9 mouse cellular contexts compared by ENCODE assay signal in the genomic region with DNA sequence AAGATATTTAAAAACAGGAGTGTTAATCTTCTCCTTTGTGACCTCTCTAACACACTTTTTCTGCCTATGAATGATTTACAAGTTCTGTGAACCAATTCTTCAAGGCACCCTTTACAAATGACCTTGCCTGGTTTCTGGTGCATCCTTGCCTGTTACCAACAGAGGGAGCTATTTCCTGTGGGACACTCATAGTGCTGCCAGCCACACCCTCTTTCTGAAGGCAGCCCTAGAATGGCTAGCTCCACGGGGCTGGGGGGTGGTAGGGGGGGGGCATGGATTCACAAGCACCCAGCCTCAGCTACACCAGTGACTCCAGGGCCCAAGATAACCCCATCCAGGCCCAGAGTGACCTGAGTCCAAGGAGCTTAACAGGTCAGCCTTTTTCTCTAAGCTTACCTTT.
A peak's percentile ranks its signal among the peaks of the same experiment; 100 is the strongest.
DNase-seq lines count a peak whose midpoint lies in the region; ATAC-seq and TF ChIP-seq lines count a peak whose summit lies in the region.
"Had no signal": no experiment of that assay in that cellular context is flagged by ENCODE, and none has a peak within 500 bp of the region (broad histone marks: within the 10 kb centered on the region; RNA-seq: fewer than 3 reads in every experiment).

No protein-coding gene starts in this region.

- no peaks in the 10 kb centered on the region for H3K9me3 ChIP-seq in midbrain, embryonic 10.5 days (replicated peaks)
- H3K9me3 ChIP-seq in midbrain, embryonic 15.5 days, result no peaks in the 10 kb centered on the region
- H3K9me3 ChIP-seq: lung, embryonic 15.5 days had no signal

- no peak for TF ChIP-seq POLR2A in cerebellum, adult 2 months (IDR thresholded peaks at IDR 0.05; ENCODE audit: borderline replicate concordance, insufficient read depth, low read length)

- no peaks in the 10 kb centered on the region for H3K36me3 ChIP-seq in midbrain, embryonic 10.5 days
- H3K36me3 ChIP-seq in midbrain, embryonic 15.5 days (replicated peaks), result no peaks in the 10 kb centered on the region
- H3K36me3 ChIP-seq: lung, embryonic 15.5 days had no signal

- no peak for DNase-seq in cerebellum, adult 2 months
- DNase-seq in midbrain, embryonic 10.5 days (ENCODE audit: low spot score), result peak; percentile 38
- peak; percentile 35 for DNase-seq in embryo, embryonic 9.5 days (ENCODE audit: extremely low spot score)
- peak; percentile 56 for DNase-seq in lung, postnatal 10 days
- no peak for DNase-seq in frontal cortex, postnatal 25 days (ENCODE audit: low spot score in 2 of 2)
- DNase-seq in layer of hippocampus, postnatal 36 days, result no peak

- H3K4me1 ChIP-seq in cerebellum, adult 2 months (ENCODE audit: control insufficient read depth, insufficient read depth, low read length), result no peaks in the 10 kb centered on the region
- no peaks in the 10 kb centered on the region for H3K4me1 ChIP-seq in midbrain, embryonic 10.5 days
- no peaks in the 10 kb centered on the region for H3K4me1 ChIP-seq in midbrain, embryonic 15.5 days
- H3K4me1 ChIP-seq: lung, embryonic 15.5 days had no signal

- H3K27ac ChIP-seq in cerebellum, adult 2 months (ENCODE audit: insufficient read depth, low read length), result no peak overlapping the region
- no peak overlapping the region for H3K27ac ChIP-seq in midbrain, embryonic 10.5 days (replicated peaks)
- H3K27ac ChIP-seq in midbrain, embryonic 15.5 days, result no peak overlapping the region
- H3K27ac ChIP-seq: lung, embryonic 15.5 days had no signal

- H3K4me3 ChIP-seq in cerebellum, adult 2 months (replicated peaks; ENCODE audit: insufficient read depth, low read depth, low read length), result no peak overlapping the region
- no peak overlapping the region for H3K4me3 ChIP-seq in midbrain, embryonic 10.5 days
- H3K4me3 ChIP-seq in midbrain, embryonic 15.5 days, result no peak overlapping the region
- H3K4me3 ChIP-seq: lung, embryonic 15.5 days had no signal

- H3K27me3 ChIP-seq in cerebellum, adult 2 months (ENCODE audit: control insufficient read depth, insufficient read depth, low read length), result no peaks in the 10 kb centered on the region
- H3K27me3 ChIP-seq in midbrain, embryonic 10.5 days (ENCODE audit: low read depth, poor library complexity, severe bottlenecking), result no peaks in the 10 kb centered on the region
- H3K27me3 ChIP-seq in midbrain, embryonic 15.5 days (replicated peaks), result no peaks in the 10 kb centered on the region
- H3K27me3 ChIP-seq: lung, embryonic 15.5 days had no signal

- 11% methylated on average over 1 of the region's 1 CpGs for WGBS in cerebellum, adult 2 months
- 24% methylated on average over 1 of the region's 1 CpGs for WGBS in midbrain, embryonic 10.5 days
- 11% methylated on average over 1 of the region's 1 CpGs for WGBS in midbrain, embryonic 15.5 days

- ATAC-seq in cerebellum, adult (ENCODE audit: insufficient number of reproducible peaks, low FRiP score, low TSS enrichment), result no peak
- no peak for ATAC-seq in midbrain, embryonic 15.5 days (replicated peaks)

- H3K9ac ChIP-seq in midbrain, embryonic 15.5 days, result no peak overlapping the region
- H3K9ac ChIP-seq: lung, embryonic 15.5 days had no signal

- peak; percentile 25; the same call in 1 of the 2 replicates for TF ChIP-seq CTCF in cerebellum, adult 2 months (IDR thresholded peaks at IDR 0.05; ENCODE audit: borderline replicate concordance, insufficient read depth, low read depth, low read length)

- H3K4me2 ChIP-seq in midbrain, embryonic 15.5 days, result no peak overlapping the region
- H3K4me2 ChIP-seq: lung, embryonic 15.5 days had no signal

Comparison
In these comparisons a context has a peak if more than half of its experiments do, and no peak if none do; other contexts are left out.
1. DNase-seq: peak in midbrain, embryonic 10.5 days (single experiment), embryo, embryonic 9.5 days (single experiment) and lung, postnatal 10 days (single experiment); none in cerebellum, adult 2 months (0 of 2), frontal cortex, postnatal 25 days (0 of 2) and layer of hippocampus, postnatal 36 days (0 of 2).